Mouse (Mus musculus) G1E (cell line): ENCODE results near the gene Scaf8. TPM values are rescaled to one million over a fixed set of nuclear protein-coding genes. Genes with fewer than 3 reads are reported as not detected.

Experiments used
- ATAC-seq: 2 replicates; pipeline ENCODE4 v1.8.0; 2016; ENCODE audit warnings: mild to moderate bottlenecking; ENCODE audit not compliant: insufficient number of reproducible peaks, poor library complexity, low FRiP score, severe bottlenecking; ENCODE audit errors: extremely low read depth
- DNase-seq: peaks from one replicate; pipeline ENCODE4 v3.0.0; 2012; ENCODE audit warnings: low spot score
- H3K27me3 ChIP-seq: 2 replicates; pipeline ENCODE4 v1.6.1; 2012; ENCODE audit warnings: mild to moderate bottlenecking, low read length, inconsistent platforms; ENCODE audit not compliant: insufficient read depth
- H3K36me3 ChIP-seq: replicated peaks from 2 replicates; pipeline ENCODE3; 2012; ENCODE audit warnings: mild to moderate bottlenecking, inconsistent platforms
- H3K4me1 ChIP-seq: 2 replicates; pipeline ENCODE4 v1.6.1; 2012; ENCODE audit warnings: low read depth, low read length, inconsistent platforms, mixed read lengths; ENCODE audit not compliant: insufficient read depth
- H3K4me3 ChIP-seq: 2 replicates; pipeline ENCODE4 v1.5.1; 2012; ENCODE audit warnings: low read depth, mild to moderate bottlenecking, inconsistent platforms, low read length, moderate library complexity, mixed read lengths
- H3K9me3 ChIP-seq: replicated peaks from 2 replicates; pipeline ENCODE4 v1.6.1; 2012; ENCODE audit warnings: inconsistent platforms
- CTCF ChIP-seq: IDR thresholded peaks from 2 replicates; pipeline ENCODE4 v1.5.1; 2012; ENCODE audit warnings: low read depth, low read length, inconsistent platforms, mixed read lengths
- GATA1 ChIP-seq: IDR thresholded peaks from 2 replicates; pipeline ENCODE4 v1.6.1; 2012; ENCODE audit warnings: borderline replicate concordance, low read length, inconsistent platforms, mixed read lengths
- GATA2 ChIP-seq: IDR thresholded peaks from 2 replicates; pipeline ENCODE4 v1.6.1; 2012; ENCODE audit warnings: low read depth, low read length, inconsistent platforms, borderline replicate concordance
- POLR2AphosphoS5 ChIP-seq: IDR thresholded peaks from 2 replicates; pipeline ENCODE4 v1.6.1; 2012; ENCODE audit warnings: low read depth, low read length, inconsistent platforms; ENCODE audit not compliant: insufficient replicate concordance
- TAL1 ChIP-seq: conservative IDR thresholded peaks from 2 replicates; pipeline ENCODE4 v1.6.1; 2012; ENCODE audit warnings: low read depth, low read length, inconsistent platforms, mixed read lengths
- polyA plus RNA-seq: library from polyadenylated mRNA; stranded (reverse); fragments of >175 nt; gene quantifications from 2 replicates; pipeline ENCODE4 v1.2.3, GENCODE M21; 2012
- total RNA-seq, 2 experiments: library from RNA; stranded (forward) in 1 of 2; stranded (reverse) in 1 of 2; fragments of 200-1000 nt in 1 of 2; fragments of >200 nt in 1 of 2; fragmentation: Nextera tagmentation in 1 of 2; gene quantifications; 2 replicates each; pipeline ENCODE4 v1.2.3; 2014 to 2017

Scaf8 gene
- total and polyA plus RNA-seq, 3 experiments, result 43.5 to 79.9 (median 57.0) TPM

GRCm38 (mm10) chr17:3209581-3209980, 94.8 kb downstream of the Scaf8 start:
- DNase-seq, result no peak

GRCm38 (mm10) chr17:3210134-3210533, 95.4 kb downstream of the Scaf8 start:
- Histone ChIP-seq H3K36me3 (peaks cover 86% of the 10 kb centered on the region), H3K4me3 (no peak overlapping the region), H3K27me3 (no peaks in the 10 kb centered on the region), H3K4me1 (peaks cover 11% of the 10 kb centered on the region), H3K9me3 (no peaks in the 10 kb centered on the region)
- ATAC-seq (no peak), DNase-seq (no peak)
- TF ChIP-seq GATA2 (no peak), TAL1 (no peak), POLR2AphosphoS5 (no peak), GATA1 (no peak), CTCF (no peak)

More at GRCm38 (mm10) chr17:3209581-3209980, 94.8 kb downstream of the Scaf8 start:
- TF ChIP-seq TAL1 (no peak), CTCF (no peak), POLR2AphosphoS5 (no peak), GATA1 (no peak)
- Histone ChIP-seq H3K4me1 (peaks cover 16% of the 10 kb centered on the region), H3K36me3 (peaks cover 85% of the 10 kb centered on the region), H3K9me3 (no peaks in the 10 kb centered on the region), H3K4me3 (no peak overlapping the region), H3K27me3 (no peaks in the 10 kb centered on the region)
- ATAC-seq, result no peak

DNA sequence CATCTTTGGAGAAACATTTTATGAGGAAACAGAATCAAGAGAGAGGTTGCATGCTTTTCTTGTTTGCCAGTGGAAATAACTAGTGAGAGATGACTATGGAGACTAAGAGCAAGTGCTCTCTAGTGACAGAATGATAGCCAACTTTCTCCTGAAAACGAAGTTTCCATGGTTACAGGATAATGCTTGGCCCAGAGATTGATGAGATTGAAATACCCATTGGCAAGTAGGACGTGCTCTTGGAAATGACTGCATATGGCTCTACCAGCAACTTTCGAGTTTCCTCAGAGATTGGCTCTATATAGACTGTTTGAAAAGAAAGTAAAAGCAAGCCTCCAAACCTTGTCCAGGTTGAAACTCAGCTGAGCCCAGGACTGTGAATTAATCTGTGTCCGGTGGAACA, 97.3 kb downstream of the Scaf8 start:
- Histone ChIP-seq H3K36me3 (peaks cover 85% of the 10 kb centered on the region), H3K4me3 (no peak overlapping the region), H3K4me1 (peaks cover 4% of the 10 kb centered on the region; the same call in 1 of the 2 replicates), H3K9me3 (no peaks in the 10 kb centered on the region), H3K27me3 (no peaks in the 10 kb centered on the region)
- DNase-seq, result no peak
- TF ChIP-seq GATA2 (no peak), GATA1 (no peak), TAL1 (no peak), CTCF (no peak)
- no peak for ATAC-seq

DNA sequence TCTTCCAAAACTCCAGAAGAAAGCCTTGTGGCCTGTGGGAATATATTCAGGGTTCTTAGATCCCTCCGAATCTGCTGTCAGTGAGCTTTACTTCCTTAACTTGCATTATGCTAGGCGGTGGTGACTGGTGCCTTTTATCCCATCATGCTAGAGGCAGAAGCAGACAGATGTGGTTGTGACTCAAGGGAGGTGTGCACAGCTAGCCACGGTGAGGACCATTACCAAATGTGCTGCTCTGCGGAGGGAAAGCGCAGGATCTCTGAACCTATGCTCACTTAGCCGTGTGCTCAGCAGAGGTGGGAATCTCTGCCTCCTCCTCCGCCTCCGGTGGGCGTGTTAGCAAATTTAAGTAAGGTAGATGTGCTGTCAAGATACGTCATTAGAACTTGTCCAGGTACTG, 98.1 kb downstream of the Scaf8 start:
- TF ChIP-seq TAL1 (no peak), GATA1 (no peak), GATA2 (no peak), CTCF (no peak), POLR2AphosphoS5 (no peak)
- Histone ChIP-seq H3K9me3 (no peaks in the 10 kb centered on the region), H3K36me3 (peaks cover 87% of the 10 kb centered on the region), H3K4me3 (no peak overlapping the region), H3K27me3 (no peaks in the 10 kb centered on the region), H3K4me1 (peaks cover 4% of the 10 kb centered on the region; the same call in 1 of the 2 replicates)
- no peak for ATAC-seq
- no peak for DNase-seq

DNA sequence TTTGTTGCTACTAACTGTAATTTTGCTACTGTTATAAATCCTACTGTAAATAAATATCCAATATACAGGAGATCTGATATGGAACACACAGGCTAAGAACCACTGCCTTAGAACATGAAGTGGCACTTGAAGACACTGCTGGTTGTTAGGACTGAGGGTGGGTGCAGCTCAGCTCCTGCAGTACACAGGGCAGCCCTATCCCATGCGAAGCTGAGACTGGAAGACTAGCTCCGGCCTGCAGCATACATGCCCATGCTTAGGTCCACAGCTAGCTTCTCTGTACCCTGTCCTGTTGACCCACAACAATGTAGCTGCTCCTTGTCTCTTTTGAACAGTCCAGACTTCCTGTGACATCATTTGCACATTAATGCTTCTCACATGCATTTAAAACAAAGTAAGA, 100.1 kb downstream of the Scaf8 start:
- Histone ChIP-seq H3K9me3 (no peaks in the 10 kb centered on the region), H3K4me1 (peaks cover 7% of the 10 kb centered on the region), H3K4me3 (no peak overlapping the region), H3K27me3 (no peaks in the 10 kb centered on the region), H3K36me3 (peaks cover 84% of the 10 kb centered on the region)
- ATAC-seq, result no peak
- TF ChIP-seq GATA1 (no peak), TAL1 (no peak), CTCF (no peak), GATA2 (no peak), POLR2AphosphoS5 (no peak)
- DNase-seq, result no peak

DNA sequence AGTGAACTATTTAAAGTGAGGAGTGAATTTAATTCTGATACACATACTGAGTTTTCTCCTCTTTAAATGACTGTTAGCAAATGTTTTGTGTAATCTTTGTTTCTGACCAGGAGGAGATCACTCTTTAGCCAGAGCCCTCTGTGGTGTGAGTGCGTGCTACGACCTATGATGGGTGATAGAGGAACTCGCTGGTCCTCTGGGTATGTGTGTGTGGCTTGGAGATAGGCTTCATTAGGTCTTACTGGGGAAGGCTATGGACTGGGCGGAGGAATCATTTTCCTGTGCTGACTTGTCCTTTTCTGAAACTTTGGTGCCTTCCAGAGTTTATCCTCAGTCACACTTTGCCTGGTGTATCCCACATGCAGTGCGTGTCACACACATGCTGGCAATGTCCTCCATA, 102.3 kb downstream of the Scaf8 start:
- H3K4me3 ChIP-seq, result no peak overlapping the region

More for the DNA sequence above, 102.3 kb downstream of the Scaf8 start:
- H3K9me3 ChIP-seq, result no peaks in the 10 kb centered on the region
- H3K36me3 ChIP-seq, result peaks cover 75% of the 10 kb centered on the region
- no peaks in the 10 kb centered on the region for H3K27me3 ChIP-seq
- no peak for TF ChIP-seq CTCF
- TF ChIP-seq GATA2, result no peak
- TF ChIP-seq TAL1, result no peak
- TF ChIP-seq GATA1, result no peak
- TF ChIP-seq POLR2AphosphoS5, result no peak
- ATAC-seq, result no peak
- peaks cover 9% of the 10 kb centered on the region for H3K4me1 ChIP-seq
- DNase-seq, result no peak
